Mouse (Mus musculus): ENCODE data around the gene Lyrm4.

The Lyrm4 gene

GRCm38 (mm10) chr13:35939871-35940665 lies 177.3 kb downstream of the Lyrm4 start:
- no peak for DNase-seq (ENCODE audit: low read depth, low spot score)

- DNase-seq (ENCODE audit: low read depth, low spot score): no peak
Observed at GRCm38 (mm10) chr13:35937991-35938390, 179.3 kb downstream of the Lyrm4 start.
